Mouse (Mus musculus) natural killer cell, adult 2 months (primary cell): ENCODE measurements around the gene Prkar2a.

Experiments
- DNase-seq, 2 experiments: peaks; one replicate each; pipeline ENCODE4 v3.0.0; 2022; ENCODE audit warnings: low spot score in 2 of 2

Prkar2a gene

DNA sequence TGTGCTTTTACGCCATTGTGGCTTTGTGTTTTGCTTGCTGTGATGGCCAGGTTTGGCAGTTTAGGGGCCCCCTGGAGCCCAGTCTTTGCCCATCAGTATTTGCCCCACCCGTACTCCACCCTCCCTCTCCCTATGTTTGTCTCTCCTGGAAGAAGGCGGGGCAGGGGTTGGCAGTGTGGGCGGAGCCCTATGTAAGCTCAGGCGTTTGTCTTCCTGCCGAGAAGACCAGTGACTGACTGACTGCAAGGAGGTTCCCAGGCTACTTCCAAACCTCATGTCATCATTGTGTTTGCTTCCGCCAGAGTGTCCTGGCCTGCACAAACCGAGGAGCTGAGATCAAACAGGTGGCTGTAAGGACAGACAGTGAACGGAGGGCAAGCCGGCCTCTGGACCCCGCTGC lies 106.6 kb downstream of the Prkar2a start:
- DNase-seq, result no peak

- no peak for DNase-seq
These were observed 107.4 kb downstream of the Prkar2a start for GRCm38 (mm10) chr9:108796351-108796981.

DNA sequence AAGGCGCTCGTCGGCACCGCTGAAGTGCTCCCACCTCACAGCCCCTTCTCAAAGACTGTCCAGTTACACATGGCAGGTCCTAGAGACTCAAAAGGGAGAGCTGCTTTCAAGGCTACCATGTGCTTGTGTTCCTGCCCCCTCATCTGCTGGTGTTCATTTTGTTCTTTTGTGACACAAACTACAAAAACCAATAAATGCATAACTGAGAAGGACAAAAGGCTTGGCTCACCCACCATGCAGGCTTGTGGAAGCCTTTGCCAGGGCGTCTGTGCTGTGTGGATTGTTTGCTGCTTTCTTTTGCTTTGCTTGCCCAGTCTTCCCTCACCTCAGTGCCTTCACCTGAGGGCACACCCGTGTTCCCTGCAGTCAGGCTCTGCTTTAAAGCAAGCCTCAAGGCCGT lies 108.4 kb downstream of the Prkar2a start:
- no peak for DNase-seq

DNA sequence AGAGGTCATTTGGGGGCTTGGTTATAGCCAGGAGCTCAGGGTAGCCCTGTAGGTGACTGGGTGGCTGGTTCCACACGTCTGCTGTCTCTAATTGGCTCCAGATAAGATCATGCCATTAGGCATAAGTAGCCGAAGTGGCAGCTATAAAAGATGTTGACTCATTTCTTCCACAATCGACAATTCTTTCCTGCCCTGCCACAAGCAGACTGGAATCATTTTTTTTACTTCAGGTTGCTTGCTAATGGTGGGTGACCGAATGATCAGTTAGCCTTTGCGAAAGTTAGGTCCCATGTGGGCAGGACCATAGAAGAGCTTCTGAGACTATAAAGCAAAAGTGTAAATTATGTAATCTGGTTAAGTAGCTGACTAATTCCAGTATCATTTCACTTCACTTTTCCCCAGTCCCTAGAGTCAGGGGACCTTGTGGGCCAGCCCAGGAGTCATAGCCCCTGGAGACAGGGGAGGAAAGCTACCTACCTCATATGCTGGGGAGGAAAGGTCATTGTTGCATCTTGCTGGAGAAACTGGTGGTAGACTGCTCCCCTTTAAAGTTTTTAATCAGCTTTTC lies 109.5 kb downstream of the Prkar2a start:
- no peak for DNase-seq

GRCm38 (mm10) chr9:108799564-108799963 lies 110.5 kb downstream of the Prkar2a start:
- DNase-seq, result no peak
